Mouse (Mus musculus): ENCODE data around the gene Kcnk13. TPM values are rescaled to one million over a fixed set of nuclear protein-coding genes. Genes with fewer than 3 reads are reported as not detected.

Kcnk13 gene
- total and polyA plus RNA-seq, 2 experiments from 2014 or later: 0.34 to 2.6 TPM

DNA sequence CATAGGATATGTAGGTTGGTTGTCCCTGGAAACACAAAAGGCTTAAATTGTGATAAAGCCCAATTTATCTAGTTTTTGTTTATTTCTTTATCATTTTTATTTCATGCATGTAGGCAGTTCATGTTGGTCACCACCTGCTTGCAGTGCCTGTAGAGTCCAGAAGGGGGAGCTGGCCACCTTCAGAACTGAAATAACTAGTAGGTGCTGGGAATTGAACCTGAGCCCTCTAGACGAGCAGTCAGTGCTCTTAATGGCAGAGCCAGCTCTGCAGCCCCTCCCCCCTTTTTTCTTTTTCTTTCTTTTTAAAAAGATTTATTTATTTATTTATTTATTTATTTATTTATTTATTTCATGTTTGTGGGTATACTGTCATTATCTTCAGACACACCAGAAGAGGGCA lies 9.4 kb downstream of the Kcnk13 start:
- Histone ChIP-seq H3K4me3 (ENCODE audit: low read depth, low read length) (no peak overlapping the region), H3K36me3 (replicated peaks; ENCODE audit: control insufficient read depth, insufficient read depth, low read length) (no peaks in the 10 kb centered on the region), H3K27ac (ENCODE audit: low read depth) (no peak overlapping the region), H3K4me2 (ENCODE audit: low read depth, low read length) (no peak overlapping the region), H3K27me3 (ENCODE audit: control insufficient read depth, insufficient read depth, low read length) (peaks cover 17% of the 10 kb centered on the region), H3K9ac (replicated peaks; ENCODE audit: low read depth, low read length) (no peak overlapping the region), H3K4me1 (ENCODE audit: control insufficient read depth, insufficient read depth) (no peaks in the 10 kb centered on the region), H3K9me3 (replicated peaks; ENCODE audit: control insufficient read depth, low read length) (no peaks in the 10 kb centered on the region)
- 66% methylated on average over 1 of the region's 1 CpGs for WGBS
- TF ChIP-seq CTCF (IDR thresholded peaks at IDR 0.05; ENCODE audit: low read depth) (peak; percentile 21), EP300 (IDR thresholded peaks at IDR 0.05; ENCODE audit: low read depth) (no peak)
- DNase-seq (ENCODE audit: low spot score) (no peak), ATAC-seq (ENCODE audit: insufficient read depth, low read depth) (no peak)

DNA sequence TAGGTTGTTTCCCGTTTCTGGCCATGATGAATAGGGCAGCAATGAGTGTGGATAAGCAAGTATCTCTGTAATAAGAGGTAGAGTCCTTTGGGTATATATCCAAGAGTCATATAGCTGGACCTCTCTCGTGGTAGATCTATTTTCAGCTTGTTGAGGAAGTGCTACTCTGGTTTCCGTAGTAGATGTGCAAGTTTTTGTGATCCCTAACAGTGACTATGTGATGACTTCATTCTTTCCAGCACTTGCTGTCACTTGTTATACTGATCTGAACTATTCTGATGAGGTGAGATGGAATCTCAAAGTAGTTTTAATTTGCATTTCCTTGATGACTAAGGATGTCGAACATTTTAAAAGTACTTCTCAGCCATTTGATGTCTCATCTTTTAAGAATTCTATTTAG lies 15.2 kb downstream of the Kcnk13 start:
- no peaks in the 10 kb centered on the region for H3K4me1 ChIP-seq (ENCODE audit: control insufficient read depth, insufficient read depth)
- no peak for DNase-seq (ENCODE audit: low spot score)
- no peak overlapping the region for H3K9ac ChIP-seq (replicated peaks; ENCODE audit: low read depth, low read length)
- no peaks in the 10 kb centered on the region for H3K36me3 ChIP-seq (replicated peaks; ENCODE audit: control insufficient read depth, insufficient read depth, low read length)
- H3K27me3 ChIP-seq (ENCODE audit: control insufficient read depth, insufficient read depth, low read length): no peaks in the 10 kb centered on the region
- no peak overlapping the region for H3K4me3 ChIP-seq (ENCODE audit: low read depth, low read length)
- no peak for ATAC-seq (ENCODE audit: insufficient read depth, low read depth)
- no peak overlapping the region for H3K4me2 ChIP-seq (ENCODE audit: low read depth, low read length)
- H3K9me3 ChIP-seq (replicated peaks; ENCODE audit: control insufficient read depth, low read length): no peaks in the 10 kb centered on the region
- TF ChIP-seq EP300 (IDR thresholded peaks at IDR 0.05; ENCODE audit: low read depth): no peak
- TF ChIP-seq CTCF (IDR thresholded peaks at IDR 0.05; ENCODE audit: low read depth): no peak
- no peak overlapping the region for H3K27ac ChIP-seq (ENCODE audit: low read depth)
- 54% methylated on average over 4 of the region's 4 CpGs for WGBS

DNA sequence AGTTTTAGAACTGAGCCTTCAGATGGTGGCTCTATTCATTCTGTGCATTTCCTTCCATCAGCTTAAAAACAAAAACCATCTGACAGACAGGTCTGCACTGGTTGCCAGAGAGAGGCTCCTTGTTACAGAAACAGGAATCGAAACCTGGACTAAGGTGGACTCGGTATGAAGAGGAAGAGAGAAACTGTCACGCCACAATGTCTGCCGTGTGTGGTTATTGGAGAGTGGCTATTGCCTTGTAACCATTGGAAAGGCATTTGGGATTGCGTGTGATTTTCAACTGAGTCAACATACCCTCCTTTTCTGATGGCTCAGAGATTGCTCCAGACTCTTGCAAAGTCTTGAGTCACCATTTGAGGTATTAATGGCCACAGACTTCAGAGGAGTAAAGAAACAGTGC lies 22.5 kb downstream of the Kcnk13 start:
- Histone ChIP-seq H3K27me3 (ENCODE audit: control insufficient read depth, insufficient read depth, low read length) (no peaks in the 10 kb centered on the region), H3K9me3 (replicated peaks; ENCODE audit: control insufficient read depth, low read length) (0 out of 2 replicates have a peak, but pooled peaks cover 6% of the 10 kb centered on the region), H3K27ac (ENCODE audit: low read depth) (no peak overlapping the region), H3K4me1 (ENCODE audit: control insufficient read depth, insufficient read depth) (no peaks in the 10 kb centered on the region), H3K36me3 (replicated peaks; ENCODE audit: control insufficient read depth, insufficient read depth, low read length) (no peaks in the 10 kb centered on the region), H3K4me3 (ENCODE audit: low read depth, low read length) (no peak overlapping the region), H3K9ac (replicated peaks; ENCODE audit: low read depth, low read length) (no peak overlapping the region), H3K4me2 (ENCODE audit: low read depth, low read length) (no peak overlapping the region)
- ATAC-seq (ENCODE audit: insufficient read depth, low read depth) (no peak), DNase-seq (ENCODE audit: low spot score) (no peak)
- TF ChIP-seq CTCF (IDR thresholded peaks at IDR 0.05; ENCODE audit: low read depth) (no peak), EP300 (IDR thresholded peaks at IDR 0.05; ENCODE audit: low read depth) (no peak)
- WGBS: 81% methylated on average over 5 of the region's 5 CpGs

DNA sequence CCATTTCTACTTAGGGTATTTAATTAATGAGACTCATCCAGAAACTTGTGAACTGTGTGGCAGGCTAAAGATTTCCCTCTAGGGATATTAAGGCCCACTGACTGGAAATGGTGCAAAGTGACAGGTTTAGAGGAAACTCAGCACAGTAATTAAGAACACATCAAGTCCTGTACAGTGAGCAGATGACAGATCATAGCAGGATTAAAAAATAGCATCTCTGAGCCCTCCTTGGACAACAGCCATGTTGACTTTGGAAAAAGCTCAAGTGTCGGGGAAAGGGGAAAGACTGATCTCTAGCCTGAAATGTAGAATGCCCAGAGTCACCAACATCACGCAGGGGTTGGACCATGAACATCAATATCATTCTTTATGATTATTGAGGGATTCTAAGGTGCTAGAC lies 23.8 kb downstream of the Kcnk13 start:
- no peaks in the 10 kb centered on the region for H3K4me1 ChIP-seq (ENCODE audit: control insufficient read depth, insufficient read depth)
- no peak overlapping the region for H3K4me3 ChIP-seq (ENCODE audit: low read depth, low read length)
- H3K9ac ChIP-seq (replicated peaks; ENCODE audit: low read depth, low read length): no peak overlapping the region
- 0 out of 2 replicates have a peak, but pooled peaks cover 6% of the 10 kb centered on the region for H3K9me3 ChIP-seq (replicated peaks; ENCODE audit: control insufficient read depth, low read length)
- no peak overlapping the region for H3K27ac ChIP-seq (ENCODE audit: low read depth)
- WGBS: 53% methylated on average over 2 of the region's 2 CpGs
- H3K27me3 ChIP-seq (ENCODE audit: control insufficient read depth, insufficient read depth, low read length): no peaks in the 10 kb centered on the region
- H3K36me3 ChIP-seq (replicated peaks; ENCODE audit: control insufficient read depth, insufficient read depth, low read length): no peaks in the 10 kb centered on the region
- DNase-seq (ENCODE audit: low spot score) (no peak), ATAC-seq (ENCODE audit: insufficient read depth, low read depth) (no peak)
- H3K4me2 ChIP-seq (ENCODE audit: low read depth, low read length): no peak overlapping the region
- TF ChIP-seq CTCF (IDR thresholded peaks at IDR 0.05; ENCODE audit: low read depth) (no peak), EP300 (IDR thresholded peaks at IDR 0.05; ENCODE audit: low read depth) (no peak)

DNA sequence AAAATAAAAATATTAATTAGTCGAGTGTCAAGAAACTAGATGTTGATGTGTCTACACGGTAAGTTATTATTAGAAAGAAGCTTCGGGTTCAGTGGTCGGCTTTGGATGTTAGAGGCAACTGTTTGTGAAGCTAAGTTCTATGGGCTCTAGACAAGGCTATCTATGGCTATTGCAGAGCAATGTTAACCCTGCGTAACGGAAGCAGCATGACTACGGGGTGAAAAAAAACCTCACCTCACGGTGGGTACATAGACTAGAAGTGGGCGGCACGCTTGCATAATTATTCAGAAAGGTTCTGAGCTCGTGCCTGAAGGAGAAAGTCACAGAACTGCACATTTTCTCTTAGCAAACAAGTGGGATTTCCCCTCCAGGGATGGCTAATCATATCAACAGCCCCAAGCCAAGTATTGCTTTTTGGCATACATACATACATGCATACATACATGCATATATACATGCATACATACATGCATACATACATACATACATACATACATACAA lies 28.1 kb downstream of the Kcnk13 start:
- Histone ChIP-seq H3K27ac (ENCODE audit: low read depth) (no peak overlapping the region), H3K27me3 (ENCODE audit: control insufficient read depth, insufficient read depth, low read length) (no peaks in the 10 kb centered on the region), H3K36me3 (replicated peaks; ENCODE audit: control insufficient read depth, insufficient read depth, low read length) (no peaks in the 10 kb centered on the region), H3K9me3 (replicated peaks; ENCODE audit: control insufficient read depth, low read length) (0 out of 2 replicates have a peak, but pooled peaks cover 6% of the 10 kb centered on the region), H3K4me2 (ENCODE audit: low read depth, low read length) (no peak overlapping the region), H3K4me3 (ENCODE audit: low read depth, low read length) (no peak overlapping the region), H3K4me1 (ENCODE audit: control insufficient read depth, insufficient read depth) (no peaks in the 10 kb centered on the region), H3K9ac (replicated peaks; ENCODE audit: low read depth, low read length) (no peak overlapping the region)
- ATAC-seq (ENCODE audit: insufficient read depth, low read depth) (no peak), DNase-seq (ENCODE audit: low spot score) (no peak)
- WGBS: 79% methylated on average over 11 of the region's 11 CpGs
- TF ChIP-seq EP300 (IDR thresholded peaks at IDR 0.05; ENCODE audit: low read depth): no peak
- no peak for TF ChIP-seq CTCF (IDR thresholded peaks at IDR 0.05; ENCODE audit: low read depth)
